Mouse (Mus musculus): ENCODE measurements around the gene Tff1.

The Tff1 gene

DNA sequence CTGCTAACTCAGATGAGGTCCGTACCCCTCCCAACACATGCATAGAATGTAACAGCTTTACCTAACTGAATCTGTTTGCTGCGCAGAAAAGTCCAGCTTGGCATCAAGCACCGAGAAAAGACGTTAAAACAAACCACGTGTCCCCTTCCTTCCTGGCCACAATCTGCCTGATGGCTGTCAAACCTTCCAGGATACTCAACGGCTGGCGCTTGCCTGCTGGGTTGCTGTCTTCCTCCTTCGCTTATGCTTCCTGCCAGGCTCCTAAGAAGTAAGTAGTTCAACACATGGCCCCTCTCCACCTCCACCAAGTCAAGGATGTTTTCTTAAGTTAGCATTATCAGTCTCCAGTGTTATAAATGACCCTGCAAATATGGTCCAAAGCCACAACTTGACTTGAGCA, 11.3 kb downstream of the Tff1 start:
- DNase-seq (ENCODE audit: low spot score in 2 of 2), result no peak

DNA sequence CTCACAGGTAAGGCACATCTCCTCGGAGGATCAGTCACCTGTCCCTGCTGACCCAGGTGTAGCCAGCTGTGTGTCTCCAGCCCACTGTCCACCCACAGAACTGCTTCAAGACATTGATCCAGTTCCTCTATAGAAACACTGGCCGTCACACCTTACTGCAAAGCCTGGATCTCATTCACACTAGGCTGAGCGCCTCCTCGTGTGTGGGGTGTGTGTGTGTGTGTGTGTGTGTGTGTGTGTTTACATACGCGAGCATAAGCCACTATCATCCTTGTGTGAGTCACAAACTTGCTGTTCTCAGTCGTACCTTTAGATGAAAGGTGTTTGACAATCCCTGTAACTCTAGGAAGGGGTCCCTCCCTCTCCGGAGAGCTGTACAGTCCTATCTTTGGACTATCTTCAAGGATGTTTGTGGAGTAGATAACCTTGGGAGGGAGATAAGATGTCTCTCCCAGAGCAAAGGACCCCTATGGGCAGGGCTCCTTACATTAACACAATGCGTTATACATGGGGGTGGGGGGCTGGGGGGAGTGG, 12.0 kb downstream of the Tff1 start:
- no peak for DNase-seq (ENCODE audit: low spot score in 2 of 2)

DNA sequence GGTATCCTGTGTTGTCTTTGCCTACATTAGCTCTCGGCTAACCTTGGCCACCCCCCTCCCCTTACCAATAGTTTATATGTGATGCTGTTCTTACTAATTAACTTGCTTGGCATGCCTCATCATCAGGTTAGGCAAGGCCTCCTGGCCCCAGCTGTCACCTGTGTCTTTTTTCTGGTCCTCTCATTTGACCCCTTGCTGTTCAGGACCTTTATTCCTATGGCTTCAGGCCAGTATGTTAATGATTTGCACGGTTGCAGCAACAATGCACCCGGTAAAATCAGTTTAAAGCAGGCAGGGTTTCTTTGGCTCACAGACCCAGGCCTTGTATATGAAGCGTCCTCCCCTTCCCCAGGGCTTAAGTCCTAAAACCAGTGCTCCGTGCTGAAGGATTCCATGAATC, 12.6 kb downstream of the Tff1 start:
- no peak for DNase-seq (ENCODE audit: low spot score in 2 of 2)

DNA sequence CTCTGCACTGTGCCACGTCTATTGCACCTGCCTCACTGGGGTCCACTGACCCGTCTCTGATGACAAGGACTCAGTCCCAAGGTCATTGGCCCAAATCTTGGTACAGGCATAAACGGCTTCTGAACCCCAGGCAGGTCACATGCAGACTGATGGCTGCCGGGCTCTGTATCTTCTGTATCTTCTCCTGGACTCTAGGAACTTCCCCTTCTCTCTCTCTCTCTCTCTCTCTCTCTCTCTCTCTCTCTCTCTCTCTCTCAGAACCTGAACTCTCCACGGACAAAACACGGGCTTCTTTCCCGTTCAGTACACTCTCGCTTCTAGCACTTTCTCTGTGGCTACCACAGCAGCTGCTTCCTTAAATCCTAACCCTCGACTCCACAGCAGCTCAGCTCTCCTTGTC, 19.1 kb downstream of the Tff1 start:
- DNase-seq (ENCODE audit: low spot score in 2 of 2), result no peak

DNA sequence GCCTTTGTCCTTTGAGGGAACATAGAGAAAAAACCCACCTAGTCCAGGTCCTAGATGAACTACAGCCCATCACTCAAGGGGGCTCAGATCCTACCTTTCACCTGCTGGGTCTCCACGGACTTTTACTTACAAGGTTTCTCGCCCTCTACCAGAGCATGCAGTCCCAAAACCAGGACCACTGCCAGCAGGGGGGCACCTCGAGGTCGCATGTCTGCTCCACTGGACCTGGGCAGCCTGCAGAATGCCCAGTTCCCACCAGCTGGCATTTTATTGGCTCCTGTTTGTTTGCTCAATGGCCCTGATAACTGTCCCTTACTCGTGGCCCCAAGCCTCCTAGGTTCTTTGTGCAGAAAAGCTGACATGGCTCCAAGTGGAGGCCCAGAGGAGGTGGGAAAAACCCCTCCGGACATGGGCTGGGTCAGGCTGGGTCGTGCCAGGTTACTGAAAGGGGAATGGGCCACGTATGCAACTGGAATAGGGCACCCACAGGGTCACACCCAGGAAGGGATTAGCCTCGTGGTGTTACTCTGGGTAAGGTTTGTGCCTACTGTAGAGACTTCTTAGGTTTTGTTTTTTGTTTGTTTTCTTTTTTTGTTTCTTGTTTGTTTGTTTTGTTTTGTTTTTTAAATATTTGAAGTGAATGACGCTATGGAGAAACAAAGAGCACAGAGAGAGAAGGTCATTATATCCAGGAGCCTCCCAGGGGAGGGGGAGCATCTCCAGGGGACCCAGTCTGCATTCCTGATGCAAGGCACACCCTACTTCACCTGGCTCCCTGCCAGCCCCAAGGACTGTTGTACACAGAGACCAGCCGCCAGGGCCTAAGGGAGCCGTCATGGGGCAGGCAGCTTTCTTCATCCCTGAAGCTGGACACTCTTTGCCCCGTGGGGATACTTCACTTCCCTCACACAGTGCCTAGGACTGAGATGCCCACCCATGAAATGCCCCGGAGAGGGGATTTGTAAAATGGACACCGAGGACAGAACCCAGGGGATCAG, 20.7 kb downstream of the Tff1 start, which contains the start of gene Tff2:
TSS of gene Tff2 (minus strand) at position 243 of the 998 bp plus-strand sequence.
- no peak for DNase-seq (ENCODE audit: low spot score in 2 of 2)

DNA sequence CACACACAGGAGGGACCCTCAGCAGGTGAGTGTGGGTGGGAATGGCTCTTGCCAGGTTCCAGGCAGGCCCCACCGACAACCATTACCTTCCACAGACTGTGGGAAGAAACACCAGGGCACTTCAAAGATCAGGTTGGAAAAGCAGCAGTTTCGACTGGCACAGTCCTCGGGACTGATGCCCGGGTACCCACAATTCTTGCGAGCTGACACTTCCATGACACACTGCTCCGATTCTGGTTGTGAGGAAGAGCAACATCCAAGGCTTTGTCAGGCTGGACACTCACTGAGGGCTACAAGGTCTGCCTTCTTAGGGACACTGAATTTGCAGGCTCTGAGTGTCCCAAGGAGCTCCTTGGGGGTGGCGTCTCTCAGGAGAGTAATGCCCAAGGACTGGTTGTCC, 23.0 kb downstream of the Tff1 start:
- no peak for DNase-seq (ENCODE audit: low spot score in 2 of 2)

DNA sequence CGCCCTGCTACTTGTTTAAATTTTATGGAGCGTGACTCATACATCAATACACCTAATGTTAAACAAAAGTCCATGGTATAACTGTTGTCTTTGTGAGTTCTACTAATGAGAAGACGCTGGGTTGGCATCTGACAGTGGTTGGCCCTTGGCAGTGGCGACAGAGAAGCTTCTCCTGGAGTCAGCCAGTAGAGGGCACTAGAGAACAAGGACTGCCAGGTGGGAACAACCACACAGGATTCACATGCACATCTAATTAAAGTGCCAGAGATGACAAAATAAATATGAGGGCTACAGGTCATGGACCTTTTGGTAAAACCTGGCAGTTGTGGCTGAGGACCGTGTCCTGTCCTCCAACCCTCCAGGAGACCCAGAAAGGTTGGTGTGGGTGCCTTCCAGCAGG, 26.7 kb downstream of the Tff1 start:
- DNase-seq (ENCODE audit: low spot score in 2 of 2), result peak; percentile 30

DNA sequence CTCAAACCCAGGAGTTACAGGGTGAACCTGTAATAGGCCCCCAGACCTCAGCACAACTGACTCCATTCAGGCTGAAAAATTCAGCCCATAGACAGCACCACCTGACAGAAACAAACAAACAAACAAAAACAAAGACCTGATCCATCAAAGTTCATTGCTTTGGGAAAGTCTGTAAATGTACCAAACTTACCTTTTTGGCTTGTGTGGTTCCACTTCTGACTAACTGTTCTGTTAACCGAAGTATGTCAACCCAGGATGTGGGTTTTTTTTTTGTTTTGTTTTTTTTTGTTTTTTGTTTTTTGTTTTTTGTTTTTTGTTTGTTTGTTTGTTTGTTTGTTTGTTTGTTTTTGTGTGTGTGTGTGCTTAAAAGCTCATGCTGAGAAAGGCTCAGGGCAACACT, 28.3 kb downstream of the Tff1 start:
- no peak for DNase-seq (ENCODE audit: low spot score in 2 of 2)

DNA sequence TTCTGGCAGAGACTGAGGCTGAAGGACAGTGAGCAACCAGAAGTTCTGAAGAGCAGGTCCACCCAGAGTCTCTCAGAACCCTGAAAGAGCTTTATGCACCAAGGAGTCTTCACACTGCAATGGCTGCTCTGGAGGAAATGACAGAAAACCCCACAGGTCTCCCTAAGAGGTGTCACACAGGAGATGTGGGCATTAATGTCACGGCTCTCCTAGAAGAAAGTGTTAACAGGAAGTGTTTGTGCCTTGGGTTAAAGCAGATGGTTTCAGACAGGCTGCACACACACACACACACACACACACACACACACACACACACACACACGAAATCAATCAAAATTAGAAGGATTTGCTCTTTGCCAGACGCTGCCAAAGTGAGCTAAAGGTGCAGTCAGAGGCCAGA, 28.8 kb downstream of the Tff1 start:
- DNase-seq (ENCODE audit: low spot score in 2 of 2), result no peak

DNA sequence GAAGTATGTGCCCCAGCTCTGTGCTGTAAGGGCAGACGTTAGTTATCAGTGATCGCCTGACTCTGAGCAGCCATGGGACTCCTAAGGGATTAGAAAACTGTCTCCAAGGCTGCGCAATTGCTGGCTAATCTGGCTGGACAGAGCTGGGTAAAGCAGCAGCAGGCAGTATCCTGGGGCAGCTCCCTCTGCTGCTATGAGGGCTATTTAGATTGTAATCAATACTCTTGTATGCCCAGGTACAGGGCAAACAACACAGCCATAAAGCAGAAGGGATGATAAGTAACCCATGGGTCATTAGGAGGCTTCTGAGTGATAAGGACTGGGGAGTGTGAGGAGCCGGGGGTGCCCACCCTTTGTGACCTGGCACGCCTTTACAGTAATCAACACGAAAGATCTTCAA, 30.2 kb downstream of the Tff1 start:
- no peak for DNase-seq (ENCODE audit: low spot score in 2 of 2)

DNA sequence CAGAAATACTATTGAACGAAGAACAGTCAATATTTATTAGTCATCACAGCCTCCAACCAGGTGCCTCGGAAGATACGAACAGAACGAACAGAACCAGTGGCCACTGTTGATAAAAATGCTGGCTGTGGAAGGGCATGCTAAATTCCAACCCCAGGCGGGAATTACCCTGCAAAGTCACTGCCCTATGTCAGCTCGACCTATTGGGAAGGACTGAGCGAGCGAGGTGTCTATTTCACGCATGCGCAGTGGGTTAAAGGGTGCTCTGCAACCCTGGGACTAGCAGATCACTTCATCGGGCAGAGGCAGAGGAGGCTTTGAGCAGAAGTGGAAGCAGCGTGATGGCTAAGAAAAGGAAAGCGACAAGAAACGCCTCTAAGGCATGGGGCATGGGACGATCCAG, 31.3 kb downstream of the Tff1 start:
- DNase-seq (ENCODE audit: low spot score in 2 of 2), result no peak

DNA sequence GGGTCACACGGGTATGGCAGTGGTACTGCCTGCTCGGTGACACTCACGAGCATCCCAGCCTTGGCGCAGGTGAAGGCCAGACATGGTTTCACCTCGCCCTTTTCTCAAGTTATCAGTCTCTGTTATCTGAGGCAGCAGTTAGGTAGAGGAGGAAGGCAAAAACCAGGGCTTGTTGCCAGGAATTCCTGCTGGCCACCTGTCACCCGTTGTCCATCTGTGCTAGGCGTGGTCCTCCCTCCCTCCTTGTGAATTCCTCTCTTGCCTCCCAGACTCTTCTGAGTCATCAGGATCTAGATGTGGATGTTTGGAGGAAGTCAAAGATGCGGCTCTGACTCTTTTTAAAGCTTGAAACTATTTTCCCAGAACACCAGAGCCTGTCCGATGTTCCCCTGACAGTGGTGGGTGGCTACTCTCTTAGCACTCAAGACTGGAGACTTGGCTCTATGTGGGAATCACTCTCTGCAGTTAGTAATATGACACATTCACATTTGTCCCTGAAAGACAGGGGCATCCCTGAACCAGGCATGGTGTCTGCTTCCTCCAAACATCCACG, 33.7 kb downstream of the Tff1 start:
- no peak for DNase-seq (ENCODE audit: low spot score in 2 of 2)

DNA sequence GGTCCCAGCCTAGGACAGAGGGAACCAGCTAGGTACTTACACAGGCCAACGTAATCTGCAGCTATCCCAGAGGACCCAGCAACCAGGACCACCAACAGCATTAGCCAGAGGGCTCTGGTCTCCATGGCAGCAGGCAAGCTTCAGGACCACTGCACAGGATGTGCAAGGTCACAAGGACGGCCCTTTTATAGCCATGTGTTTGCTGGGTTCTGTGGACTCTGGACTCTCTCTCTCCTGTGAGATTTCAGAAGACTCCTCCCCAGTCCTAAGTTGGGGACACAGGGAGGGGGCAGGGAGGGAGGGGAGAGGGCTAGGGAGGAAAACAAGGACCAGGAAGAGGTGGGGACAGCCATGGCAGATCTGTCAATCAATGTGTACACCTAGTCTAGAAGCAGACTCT, 35.6 kb downstream of the Tff1 start, which contains the start of gene Tff3:
TSS of gene Tff3 (minus strand) at position 195 of the 400 bp plus-strand sequence.
- DNase-seq (ENCODE audit: low spot score in 2 of 2), result no peak

DNA sequence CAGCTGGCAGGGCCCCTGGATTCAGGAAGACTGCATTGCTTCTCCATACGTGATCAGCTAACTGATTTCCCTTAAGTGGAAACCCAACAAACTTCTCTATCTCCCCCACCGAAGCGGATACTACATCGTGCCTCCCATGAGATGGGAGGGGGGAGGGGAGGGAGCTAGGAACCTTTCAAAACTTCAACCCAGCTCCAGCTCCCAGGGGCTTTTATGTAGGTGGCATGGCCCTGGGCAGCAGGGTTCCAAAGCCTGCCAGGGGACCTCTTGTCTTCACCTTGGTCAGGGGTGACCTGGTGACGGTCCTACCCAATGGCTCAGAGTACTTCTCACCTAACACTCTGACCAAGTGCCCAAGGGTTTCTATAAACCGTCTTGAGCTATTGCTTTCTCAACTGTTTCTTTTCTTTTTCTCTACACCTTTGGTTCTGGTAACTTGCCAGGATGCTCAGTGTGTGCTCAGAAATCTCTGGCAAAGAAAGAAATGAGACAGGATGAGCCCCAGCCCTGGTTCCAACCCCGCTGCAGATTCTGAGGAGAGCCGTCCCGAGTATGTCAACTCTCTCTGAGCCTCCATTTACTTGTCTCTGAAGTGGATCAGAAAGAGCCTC, 36.3 kb downstream of the Tff1 start:
- no peak for DNase-seq (ENCODE audit: low spot score in 2 of 2)

DNA sequence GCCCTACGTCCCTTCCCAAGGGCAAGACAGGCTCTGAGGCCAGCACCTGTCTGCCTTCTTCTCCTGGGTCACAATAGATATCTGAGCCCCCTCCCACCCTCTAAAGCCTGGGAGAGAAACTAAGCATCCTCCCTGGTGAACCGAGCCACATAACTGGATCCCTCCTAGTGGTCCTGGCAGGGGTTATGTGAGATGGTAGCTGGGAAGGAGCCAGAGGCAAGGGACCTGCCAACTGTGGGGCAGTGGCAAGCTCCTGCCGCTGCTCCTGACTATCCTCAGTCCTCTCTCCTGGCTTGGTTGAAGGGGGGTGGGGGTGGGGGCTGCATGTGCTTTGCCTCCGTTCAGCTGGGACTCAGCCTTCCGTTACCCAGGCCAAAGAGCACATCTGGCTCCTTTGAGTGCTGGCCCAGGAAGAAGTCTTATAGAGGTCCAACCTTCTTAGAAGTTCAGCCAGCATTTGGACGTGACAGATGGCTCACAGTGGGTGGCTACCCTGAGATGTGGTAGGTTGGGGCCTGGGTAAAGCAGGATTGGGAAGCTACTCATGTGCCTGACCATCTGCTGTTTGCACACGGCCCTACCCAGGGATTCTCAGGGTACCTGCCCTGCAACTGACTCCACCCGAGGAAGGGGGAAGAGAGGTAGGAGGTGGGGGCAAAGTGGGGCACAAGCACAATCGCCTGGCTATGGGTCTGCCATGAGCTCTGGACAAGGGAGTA, 39.4 kb downstream of the Tff1 start:
- DNase-seq (ENCODE audit: low spot score in 2 of 2), result no peak

DNA sequence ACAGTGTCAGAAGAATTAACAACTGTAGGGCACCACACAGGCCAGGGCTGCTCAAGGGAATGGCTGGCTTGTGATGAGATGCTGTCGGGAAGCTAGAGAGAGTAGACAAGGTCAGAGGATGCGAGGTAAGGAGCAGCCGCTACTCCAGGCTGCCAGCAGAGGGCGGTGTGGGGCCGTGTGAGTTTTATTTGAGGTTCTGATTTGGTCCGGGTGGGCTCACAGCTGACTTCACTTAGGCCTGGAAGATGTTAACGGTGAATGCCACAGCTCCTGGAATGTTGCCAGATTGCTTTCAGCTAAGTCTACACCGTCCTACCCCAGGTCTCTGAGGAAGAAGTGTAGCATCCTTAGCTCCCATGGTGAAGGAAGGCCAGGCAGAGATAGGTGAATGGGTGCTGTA, 43.1 kb downstream of the Tff1 start:
- DNase-seq (ENCODE audit: low spot score in 2 of 2), result peak in 1 of 2 experiments; percentile 33

DNA sequence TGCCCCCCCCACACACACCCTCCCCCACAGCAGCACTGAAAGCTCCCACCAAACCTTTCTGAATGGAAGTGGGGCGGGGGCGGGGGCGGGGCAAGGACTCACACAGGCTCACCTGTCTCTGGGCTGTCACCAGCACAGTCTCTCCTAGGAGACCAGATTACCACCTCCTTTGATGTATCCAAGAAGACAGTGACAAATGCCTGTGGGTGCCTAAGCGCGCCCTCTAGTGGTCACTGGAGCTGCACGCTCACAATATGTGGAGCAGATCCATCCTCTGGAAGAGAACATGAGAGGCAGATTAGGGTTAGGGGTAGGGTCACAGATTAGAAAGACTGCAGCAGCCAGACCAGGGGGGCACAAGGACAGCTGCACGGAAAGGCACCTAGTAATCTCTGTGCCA, 45.6 kb downstream of the Tff1 start:
- peak; percentile 34 to 60 for DNase-seq (ENCODE audit: low spot score in 2 of 2)

DNA sequence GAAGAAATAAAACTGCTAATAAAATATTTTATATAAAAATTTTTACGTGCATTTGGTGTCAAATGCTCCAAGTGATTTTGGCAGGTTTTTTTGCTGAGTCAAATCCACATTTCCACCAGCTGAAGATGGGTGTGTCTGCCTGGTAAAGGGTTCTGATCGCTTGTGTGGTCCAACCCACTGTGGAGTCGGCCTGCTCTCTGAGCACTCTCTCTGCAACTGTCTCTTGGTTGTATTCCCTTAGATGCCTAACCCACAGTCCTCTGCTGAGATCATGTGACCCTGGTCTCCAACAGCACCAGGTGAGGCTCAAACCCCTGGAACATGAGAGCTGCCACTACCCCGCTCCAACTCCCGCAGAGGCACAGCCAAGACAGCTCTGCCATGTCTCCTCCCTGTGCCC, 47.1 kb downstream of the Tff1 start:
- DNase-seq (ENCODE audit: low spot score in 2 of 2), result no peak

DNA sequence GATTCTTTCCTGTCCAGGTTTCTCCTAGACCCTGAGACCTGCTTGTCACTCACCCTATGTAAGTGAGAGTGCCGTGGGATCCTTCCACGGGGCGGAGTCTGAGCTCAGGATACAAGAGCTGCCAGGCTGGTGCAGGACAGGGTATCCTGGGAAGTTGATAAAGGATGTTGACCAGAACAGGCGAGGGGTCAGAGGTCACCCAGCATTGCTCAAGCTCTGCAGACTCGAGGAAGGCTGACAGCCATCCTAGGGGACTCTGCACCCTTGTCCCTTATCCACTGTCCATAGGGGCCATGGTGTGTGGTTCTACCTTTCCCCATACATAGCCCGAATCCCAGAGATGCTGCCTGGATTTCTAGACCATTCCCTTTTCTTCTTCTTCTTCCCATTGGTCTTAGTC, 49.0 kb downstream of the Tff1 start:
- DNase-seq (ENCODE audit: low spot score in 2 of 2), result no peak

DNA sequence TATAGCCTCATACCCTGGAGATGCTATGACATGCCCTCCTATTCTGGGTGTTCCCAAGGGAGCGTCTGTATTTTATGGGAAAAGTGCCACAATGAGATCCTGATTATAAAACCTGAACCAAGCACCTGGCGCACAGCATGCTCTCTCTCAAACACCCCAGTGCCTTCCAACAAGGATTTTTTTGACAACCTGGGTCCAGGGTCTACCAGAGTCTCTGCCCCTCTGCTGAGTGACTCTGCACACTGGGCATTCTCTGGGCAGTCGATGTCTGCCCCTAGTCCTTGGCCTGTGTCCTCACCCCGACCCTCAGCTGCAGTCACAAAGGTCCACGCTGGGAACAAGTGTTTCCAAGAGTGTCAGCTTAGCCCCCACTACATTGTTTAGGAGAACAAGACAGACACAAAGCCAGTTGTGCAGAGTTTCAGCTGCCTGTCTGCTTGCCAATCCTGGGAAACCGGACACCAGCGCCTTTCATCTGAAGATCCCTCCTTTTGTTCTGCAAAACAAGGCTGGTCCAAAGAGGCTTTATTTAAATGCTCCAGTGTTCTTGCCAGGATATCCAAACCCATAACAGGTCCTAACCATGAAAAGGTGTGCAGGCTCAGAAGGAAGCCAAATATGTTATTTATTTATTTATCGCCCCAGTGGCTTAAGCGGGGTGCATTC, 51.8 kb downstream of the Tff1 start:
- DNase-seq (ENCODE audit: low spot score in 2 of 2), result no peak

Data from urinary bladder, adult 18-20 months (tissue).